9 mouse cellular contexts compared by ENCODE assay signal in the genomic region with DNA sequence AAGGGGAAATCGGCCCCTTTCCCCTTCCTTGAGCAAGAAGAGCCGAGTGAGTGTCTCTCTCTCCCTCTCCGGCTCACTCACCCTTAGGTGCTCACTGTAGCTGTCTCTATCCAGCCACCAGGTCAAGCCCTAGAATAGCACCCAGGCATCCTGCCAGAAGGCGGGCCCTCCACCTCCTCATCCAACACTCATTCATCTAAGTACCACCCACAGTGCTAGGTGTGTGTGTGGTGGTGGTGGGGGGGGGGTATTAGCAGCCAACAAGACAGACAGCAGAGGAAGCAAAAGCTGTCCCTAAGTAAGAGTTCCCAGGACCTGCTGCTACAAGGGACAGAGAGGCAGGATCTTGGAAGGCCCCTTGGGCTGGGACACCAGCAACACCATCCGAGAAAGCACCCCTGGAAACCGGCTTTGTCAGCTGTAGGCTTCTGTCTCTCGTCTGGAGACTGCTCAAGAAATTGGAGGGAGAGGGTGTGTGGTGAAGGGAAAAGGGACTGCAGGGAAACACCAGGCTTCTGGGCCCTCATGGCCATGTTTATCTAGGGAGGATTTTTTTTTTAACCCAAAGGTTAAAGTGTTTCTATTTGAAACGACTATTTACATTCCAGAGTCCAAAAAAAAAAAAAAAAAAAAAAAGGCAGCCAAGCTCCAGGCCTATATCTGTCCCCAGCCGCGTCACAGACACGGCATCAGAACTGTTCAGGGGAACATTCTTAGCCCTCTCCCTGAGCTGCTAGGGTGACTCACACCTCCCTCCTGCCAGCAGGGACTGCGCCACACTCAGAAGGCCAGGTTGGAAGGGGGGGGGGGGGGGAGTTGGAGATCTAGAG. TPM values are rescaled to one million over a fixed set of nuclear protein-coding genes. Genes with fewer than 3 reads are reported as not detected.
DNase-seq lines count a peak whose midpoint lies in the region; ATAC-seq and TF ChIP-seq lines count a peak whose summit lies in the region.
"Had no signal": no experiment of that assay in that cellular context is flagged by ENCODE, and none has a peak within 500 bp of the region (broad histone marks: within the 10 kb centered on the region; RNA-seq: fewer than 3 reads in every experiment).

No protein-coding gene starts in this region.

- peak overlapping the region; percentile 71 for H3K27ac ChIP-seq in left cerebral cortex, adult 2 months
- H3K27ac ChIP-seq in lung, embryonic 16.5 days (ENCODE audit: low read length) = peak overlapping the region; percentile 98
- H3K27ac ChIP-seq: macrophage had no signal

- peak overlapping the region; percentile 73 for H3K4me2 ChIP-seq in lung, embryonic 16.5 days (ENCODE audit: low read depth, low read length)

- DNase-seq in left cerebral cortex, adult 2 months (ENCODE audit: extremely low spot score in 1 of 2, low spot score in 2 of 2) = no peak
- no peak for DNase-seq in left cerebral cortex, postnatal 10 days (ENCODE audit: extremely low spot score in 1 of 2, low spot score in 2 of 2)
- peak; percentile 81 to 84 for DNase-seq in adrenal gland, postnatal 36 days
- peak; percentile 84 for DNase-seq in gastrocnemius, postnatal 25 days
- peak; percentile 84 for DNase-seq in kidney, adult 8-10 months
- DNase-seq in spleen, adult 18-20 months = no peak
- DNase-seq in frontal cortex, postnatal 25 days (ENCODE audit: low spot score in 2 of 2) = no peak

- TF ChIP-seq CTCF in left cerebral cortex, adult 2 months (IDR thresholded peaks at IDR 0.05) = no peak

- 8% methylated on average over 12 of the region's 12 CpGs for WGBS in lung, embryonic 16.5 days

- intact Hi-C loops in left cerebral cortex, adult 2 months (cut with DNase I) = loop anchor here (1.0 kb wide), 1 partner anchor 29 kb away; no protein-coding TSS in a partner anchor
- intact Hi-C loops in left cerebral cortex, postnatal 10 days (cut with DNase I) = no loop called here

- H3K9me3 ChIP-seq in lung, embryonic 16.5 days (ENCODE audit: control insufficient read depth, low read length) = no peaks in the 10 kb centered on the region

- H3K9ac ChIP-seq in lung, embryonic 16.5 days (ENCODE audit: low read length) = peak overlapping the region; percentile 68

- peak; percentile 82 for ATAC-seq in lung, embryonic 16.5 days (ENCODE audit: low read depth)

- peak overlapping the region; percentile 23; the same call in 1 of the 2 replicates for H3K4me3 ChIP-seq in left cerebral cortex, adult 2 months
- peak overlapping the region; percentile 58 for H3K4me3 ChIP-seq in lung, embryonic 16.5 days (ENCODE audit: low read length)

- H3K36me3 ChIP-seq in lung, embryonic 16.5 days (ENCODE audit: control insufficient read depth, insufficient read depth, low read length) = no peaks in the 10 kb centered on the region

- no peaks in the 10 kb centered on the region for H3K27me3 ChIP-seq in lung, embryonic 16.5 days (ENCODE audit: control insufficient read depth, insufficient read depth, low read depth, low read length)

- peaks cover 82% of the 10 kb centered on the region for H3K4me1 ChIP-seq in lung, embryonic 16.5 days (replicated peaks; ENCODE audit: control insufficient read depth, insufficient read depth, low read length)

RNA-seq across cellular contexts. Expression of a gene that starts 13.7 kb away (rescaled TPM):
- 100 to 1,000 TPM; 286 to 315 TPM for total RNA-seq in left cerebral cortex, adult 2 months (2021)
- 100 to 1,000 TPM; 190 TPM for total RNA-seq in left cerebral cortex, postnatal 10 days (2021)
- 10 to 100 TPM; 96.3 to 96.5 TPM for total RNA-seq in adrenal gland, postnatal 36 days (2021)
- total RNA-seq in gastrocnemius, postnatal 25 days (2021) = 10 to 100 TPM; 61.8 to 63.6 TPM
- polyA plus RNA-seq in lung, embryonic 16.5 days (2015; fragmentation: Nextera tagmentation; extraction: Ambion mirVana) = 70.1 and 80.4 TPM in 2 replicates

RNA-seq across cellular contexts. Expression of a gene that starts 26.9 kb away (rescaled TPM):
- 10 to 100 TPM; 62.9 to 69.8 TPM for total RNA-seq in left cerebral cortex, adult 2 months (2021)
- 10 to 100 TPM; 43.8 to 45.0 TPM for total RNA-seq in left cerebral cortex, postnatal 10 days (2021)
- total RNA-seq in adrenal gland, postnatal 36 days (2021) = 100 to 1,000 TPM; 126 to 133 TPM
- total RNA-seq in gastrocnemius, postnatal 25 days (2021) = 10 to 100 TPM; 37.8 to 44.5 TPM
- 28.3 and 28.6 TPM in 2 replicates for polyA plus RNA-seq in lung, embryonic 16.5 days (2015; fragmentation: Nextera tagmentation; extraction: Ambion mirVana)

RNA-seq across cellular contexts. Expression of a gene that starts 31.2 kb away (rescaled TPM):
- total RNA-seq in left cerebral cortex, adult 2 months (2021) = 10 to 100 TPM; 55.2 to 58.9 TPM
- 10 to 100 TPM; 67.6 to 72.3 TPM for total RNA-seq in left cerebral cortex, postnatal 10 days (2021)
- total RNA-seq in adrenal gland, postnatal 36 days (2021) = 10 to 100 TPM; 81.9 to 90.1 TPM
- total RNA-seq in gastrocnemius, postnatal 25 days (2021) = 10 to 100 TPM; 79.7 to 84.2 TPM
- 108 and 130 TPM in 2 replicates for polyA plus RNA-seq in lung, embryonic 16.5 days (2015; fragmentation: Nextera tagmentation; extraction: Ambion mirVana)

RNA-seq across cellular contexts. Expression of a gene that starts 32.4 kb away (rescaled TPM):
- total RNA-seq in left cerebral cortex, adult 2 months (2021) = 1 to 10 TPM; 1.0 to 2.0 TPM
- under 1 TPM; 0.83 to 0.99 TPM for total RNA-seq in left cerebral cortex, postnatal 10 days (2021)
- under 1 TPM; 0.66 to 0.76 TPM for total RNA-seq in adrenal gland, postnatal 36 days (2021)
- not detected for total RNA-seq in gastrocnemius, postnatal 25 days (2021)
- polyA plus RNA-seq in lung, embryonic 16.5 days (2015; fragmentation: Nextera tagmentation; extraction: Ambion mirVana) = 18.7 and 19.4 TPM in 2 replicates

RNA-seq across cellular contexts. Expression of a gene that starts 52.3 kb away (rescaled TPM):
- total RNA-seq in left cerebral cortex, adult 2 months (2021) = 1 to 10 TPM; 1.2 to 1.4 TPM
- under 1 TPM; 0.49 to 0.71 TPM for total RNA-seq in left cerebral cortex, postnatal 10 days (2021)
- total RNA-seq in adrenal gland, postnatal 36 days (2021) = under 1 TPM; 0.10 to 0.30 TPM
- 10 to 100 TPM; 70.0 to 71.3 TPM for total RNA-seq in gastrocnemius, postnatal 25 days (2021)
- polyA plus RNA-seq in lung, embryonic 16.5 days (2015; fragmentation: Nextera tagmentation; extraction: Ambion mirVana) = 0.05 and 0.08 TPM in 2 replicates
- polyA plus RNA-seq: macrophage had no signal

Comparison
In these comparisons a context has a peak if more than half of its experiments do, and no peak if none do; other contexts are left out.
1. DNase-seq: peak in adrenal gland, postnatal 36 days (2 of 2), gastrocnemius, postnatal 25 days (single experiment) and kidney, adult 8-10 months (2 of 2); none in left cerebral cortex, adult 2 months (0 of 2), left cerebral cortex, postnatal 10 days (0 of 2), spleen, adult 18-20 months (0 of 2) and frontal cortex, postnatal 25 days (0 of 2).